ENCODE assay signal across 27 mouse cellular contexts in genomic region chr19:51868275-51868674, GRCm38 (mm10).
"Had no signal": no experiment of that assay in that cellular context is flagged by ENCODE, and none has a peak within 500 bp of the region (broad histone marks: within the 10 kb centered on the region; RNA-seq: fewer than 3 reads in every experiment).

No protein-coding gene starts in this region.

- H3K27ac ChIP-seq: limb, embryonic 10.5 days; limb, embryonic 12.5 days; limb, embryonic 13.5 days; limb, embryonic 15.5 days; liver, embryonic 12.5 days; liver, embryonic 13.5 days; liver, embryonic 14.5 days; liver, embryonic 15.5 days; lung, embryonic 15.5 days; macrophage; midbrain, embryonic 10.5 days; midbrain, embryonic 12.5 days; midbrain, embryonic 13.5 days; midbrain, embryonic 15.5 days had no signal

- DNase-seq: left cerebral cortex, postnatal 4 days; liver; liver, embryonic 13.5 days; liver, postnatal 0 days; lung, adult 18-20 months; lung, adult 2 months; lung, embryonic 14.5 days; lung, postnatal 10 days; lung, postnatal 14 days; lung, postnatal 36 days; lung, postnatal 4 days; midbrain, embryonic 14.5 days had no signal

- H3K9me3 ChIP-seq: limb, embryonic 10.5 days; limb, embryonic 12.5 days; limb, embryonic 13.5 days; limb, embryonic 15.5 days; liver, embryonic 12.5 days; liver, embryonic 13.5 days; liver, embryonic 15.5 days; lung, embryonic 15.5 days; midbrain, embryonic 10.5 days; midbrain, embryonic 12.5 days; midbrain, embryonic 13.5 days; midbrain, embryonic 15.5 days had no signal

- H3K4me1 ChIP-seq: limb, embryonic 10.5 days; limb, embryonic 12.5 days; limb, embryonic 13.5 days; limb, embryonic 15.5 days; liver, embryonic 12.5 days; liver, embryonic 13.5 days; liver, embryonic 15.5 days; lung, embryonic 15.5 days; megakaryocyte, embryonic 14.5 days; midbrain, embryonic 12.5 days; midbrain, embryonic 13.5 days; midbrain, embryonic 15.5 days had no signal

- H3K27me3 ChIP-seq: limb, embryonic 12.5 days; limb, embryonic 13.5 days; limb, embryonic 15.5 days; liver, embryonic 12.5 days; liver, embryonic 13.5 days; liver, embryonic 15.5 days; lung, embryonic 15.5 days; megakaryocyte, embryonic 14.5 days; midbrain, embryonic 12.5 days; midbrain, embryonic 13.5 days; midbrain, embryonic 15.5 days had no signal

- H3K36me3 ChIP-seq: limb, embryonic 10.5 days; limb, embryonic 12.5 days; limb, embryonic 13.5 days; limb, embryonic 15.5 days; liver, embryonic 12.5 days; liver, embryonic 13.5 days; liver, embryonic 15.5 days; lung, embryonic 15.5 days; midbrain, embryonic 10.5 days; midbrain, embryonic 12.5 days; midbrain, embryonic 13.5 days; midbrain, embryonic 15.5 days had no signal

- H3K9ac ChIP-seq: limb, embryonic 12.5 days; limb, embryonic 13.5 days; limb, embryonic 15.5 days; liver, embryonic 12.5 days; liver, embryonic 13.5 days; liver, embryonic 14.5 days; liver, embryonic 15.5 days; liver, postnatal 0 days; lung, embryonic 14.5 days; lung, embryonic 15.5 days; midbrain, embryonic 12.5 days; midbrain, embryonic 13.5 days; midbrain, embryonic 15.5 days had no signal

- H3K4me3 ChIP-seq: limb, embryonic 10.5 days; limb, embryonic 12.5 days; limb, embryonic 13.5 days; limb, embryonic 15.5 days; liver, embryonic 12.5 days; liver, embryonic 13.5 days; liver, embryonic 15.5 days; lung, embryonic 15.5 days; megakaryocyte, embryonic 14.5 days; midbrain, embryonic 10.5 days; midbrain, embryonic 12.5 days; midbrain, embryonic 13.5 days; midbrain, embryonic 15.5 days; myocyte had no signal
